Mouse (Mus musculus): Measurements from ENCODE around the gene Emp1. TPM values are rescaled to one million over a fixed set of nuclear protein-coding genes. Genes with fewer than 3 reads are reported as not detected.

Gene Emp1
- polyA plus RNA-seq, 2 experiments: 0.55 to 2.0 TPM

DNA sequence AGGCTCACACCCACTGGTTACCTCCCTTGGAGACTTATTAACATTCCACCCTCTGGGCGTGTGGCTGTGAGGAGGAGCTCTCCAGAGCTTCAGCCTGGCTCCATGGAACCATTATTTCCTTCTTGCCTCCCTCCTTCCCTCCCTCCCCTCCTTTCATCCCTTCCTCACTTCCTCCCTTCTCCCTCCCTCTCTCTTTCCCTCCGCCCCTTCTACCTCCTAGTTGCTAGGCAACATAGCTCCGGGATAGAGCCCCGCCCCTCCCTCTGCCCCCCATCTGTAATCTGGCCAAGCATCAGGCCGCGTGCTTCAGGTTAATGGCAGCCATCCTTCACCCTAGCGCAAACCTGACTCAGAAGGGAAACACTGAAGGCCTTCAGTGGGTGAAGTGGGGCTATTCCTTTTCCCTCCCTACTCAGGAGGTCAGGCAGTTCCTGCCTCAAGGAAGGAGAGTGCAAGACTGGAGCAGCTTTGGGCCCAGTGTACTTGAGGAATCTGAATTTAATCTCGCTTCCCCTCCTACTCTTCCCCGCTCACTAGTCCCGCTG is 29.5 kb upstream of the Emp1 start:
- Histone ChIP-seq H3K4me3 (ENCODE audit: insufficient read depth in 1 of 2, low read depth in 2 of 2, low read length in 2 of 2) (no peak overlapping the region), H3K9me3 (ENCODE audit: control insufficient read depth, low read length) (no peaks in the 10 kb centered on the region), H3K9ac (replicated peaks) (no peak overlapping the region), H3K4me1 (replicated peaks; ENCODE audit: control insufficient read depth in 2 of 2, insufficient read depth in 2 of 2, low read length in 1 of 2) (peaks cover 0 to 4% of the 10 kb centered on the region in 2 experiments; a peak in 2 of 4 replicates), H3K27ac (no peak overlapping the region), H3K36me3 (replicated peaks; ENCODE audit: control insufficient read depth, insufficient read depth, low read depth) (no peaks in the 10 kb centered on the region), H3K4me2 (ENCODE audit: low read depth) (no peak overlapping the region), H3K27me3 (ENCODE audit: control insufficient read depth, insufficient read depth, low read length) (no peaks in the 10 kb centered on the region)
- ATAC-seq (ENCODE audit: insufficient read depth) (no peak), DNase-seq (ENCODE audit: low read depth in 3 of 3, low spot score in 3 of 3) (no peak)
- 42% methylated on average over 10 of the region's 10 CpGs for WGBS (ENCODE audit: insufficient replicate concordance)
- no peak for TF ChIP-seq EP300 (IDR thresholded peaks at IDR 0.05; ENCODE audit: low read depth)
- no peak for TF ChIP-seq CTCF (IDR thresholded peaks at IDR 0.05; ENCODE audit: low read depth)

- no peaks in the 10 kb centered on the region for H3K27me3 ChIP-seq (ENCODE audit: control insufficient read depth, insufficient read depth, low read length)
- peaks cover 0 to 4% of the 10 kb centered on the region in 2 experiments; a peak in 2 of 4 replicates for H3K4me1 ChIP-seq (replicated peaks; ENCODE audit: control insufficient read depth in 2 of 2, insufficient read depth in 2 of 2, low read length in 1 of 2)
- no peaks in the 10 kb centered on the region for H3K9me3 ChIP-seq (ENCODE audit: control insufficient read depth, low read length)
- TF ChIP-seq CTCF (IDR thresholded peaks at IDR 0.05; ENCODE audit: low read depth): no peak
- TF ChIP-seq EP300 (IDR thresholded peaks at IDR 0.05; ENCODE audit: low read depth): no peak
- no peak overlapping the region for H3K27ac ChIP-seq
- DNase-seq (ENCODE audit: low read depth in 3 of 3, low spot score in 3 of 3) (no peak), ATAC-seq (ENCODE audit: insufficient read depth) (no peak)
- H3K36me3 ChIP-seq (replicated peaks; ENCODE audit: control insufficient read depth, insufficient read depth, low read depth): no peaks in the 10 kb centered on the region
- H3K9ac ChIP-seq (replicated peaks): no peak overlapping the region
- H3K4me2 ChIP-seq (ENCODE audit: low read depth): no peak overlapping the region
- whole genome bisulfite sequencing (ENCODE audit: insufficient replicate concordance): 64% methylated on average over 5 of the region's 5 CpGs
- no peak overlapping the region for H3K4me3 ChIP-seq (ENCODE audit: insufficient read depth in 1 of 2, low read depth in 2 of 2, low read length in 2 of 2)
These were observed 28.2 kb upstream of the Emp1 start for GRCm38 (mm10) chr6:135333994-135334651.

- H3K4me2 ChIP-seq (ENCODE audit: low read depth): no peak overlapping the region
- H3K9me3 ChIP-seq (ENCODE audit: control insufficient read depth, low read length): no peaks in the 10 kb centered on the region
- no peak for DNase-seq (ENCODE audit: low read depth in 3 of 3, low spot score in 3 of 3)
- ATAC-seq (ENCODE audit: insufficient read depth): no peak
- WGBS (ENCODE audit: insufficient replicate concordance): 69% methylated on average over 8 of the region's 8 CpGs
- no peaks in the 10 kb centered on the region for H3K36me3 ChIP-seq (replicated peaks; ENCODE audit: control insufficient read depth, insufficient read depth, low read depth)
- no peak overlapping the region for H3K27ac ChIP-seq
- TF ChIP-seq CTCF (IDR thresholded peaks at IDR 0.05; ENCODE audit: low read depth) (no peak), EP300 (IDR thresholded peaks at IDR 0.05; ENCODE audit: low read depth) (no peak)
- H3K4me3 ChIP-seq (ENCODE audit: insufficient read depth in 1 of 2, low read depth in 2 of 2, low read length in 2 of 2): no peak overlapping the region
- H3K9ac ChIP-seq (replicated peaks): no peak overlapping the region
- H3K27me3 ChIP-seq (ENCODE audit: control insufficient read depth, insufficient read depth, low read length): no peaks in the 10 kb centered on the region
- peaks cover 0 to 13% of the 10 kb centered on the region in 2 experiments; a peak in 2 of 4 replicates for H3K4me1 ChIP-seq (replicated peaks; ENCODE audit: control insufficient read depth in 2 of 2, insufficient read depth in 2 of 2, low read length in 1 of 2)
These were observed 26.0 kb upstream of the Emp1 start for GRCm38 (mm10) chr6:135336376-135336775.

DNA sequence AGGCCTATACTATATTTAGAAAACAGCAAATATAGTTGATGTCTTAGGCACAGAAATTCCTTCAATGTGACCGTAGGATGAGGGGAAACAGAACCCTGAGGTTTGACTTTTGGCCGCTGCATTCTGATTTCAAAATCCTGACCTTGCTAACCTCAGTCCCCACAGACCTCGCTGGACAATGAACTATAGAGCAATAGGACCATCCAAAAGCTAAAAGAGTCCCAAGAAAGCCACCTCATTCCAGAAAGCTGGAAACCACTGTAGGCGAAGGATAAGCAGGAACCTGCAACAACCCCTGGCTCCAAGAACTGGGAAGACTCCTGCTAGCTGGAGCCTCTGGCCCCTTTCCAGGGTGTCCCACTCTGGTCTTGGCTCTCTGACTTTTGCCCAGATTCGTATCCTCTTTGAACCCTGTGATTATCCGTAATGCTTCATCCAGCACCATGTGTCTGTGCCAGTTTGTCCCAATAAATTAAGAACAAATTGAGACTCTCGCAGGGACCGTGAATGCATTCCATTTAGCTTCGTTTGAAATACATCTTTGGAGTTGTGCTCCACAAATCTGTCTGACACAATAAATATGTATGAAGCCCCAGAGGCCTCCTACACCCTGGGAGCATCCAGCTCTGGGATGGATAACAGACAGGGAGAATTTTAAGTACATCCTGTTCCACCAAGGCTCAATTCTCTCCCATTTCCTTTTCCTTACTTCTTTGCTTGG is 21.8 kb upstream of the Emp1 start:
- Histone ChIP-seq H3K4me1 (replicated peaks; ENCODE audit: control insufficient read depth in 2 of 2, insufficient read depth in 2 of 2, low read length in 1 of 2) (peaks cover 0 to 9% of the 10 kb centered on the region in 2 experiments; a peak in 2 of 4 replicates), H3K27me3 (ENCODE audit: control insufficient read depth, insufficient read depth, low read length) (no peaks in the 10 kb centered on the region), H3K9ac (replicated peaks) (no peak overlapping the region), H3K27ac (no peak overlapping the region), H3K9me3 (ENCODE audit: control insufficient read depth, low read length) (no peaks in the 10 kb centered on the region), H3K36me3 (replicated peaks; ENCODE audit: control insufficient read depth, insufficient read depth, low read depth) (no peaks in the 10 kb centered on the region), H3K4me2 (ENCODE audit: low read depth) (no peak overlapping the region), H3K4me3 (ENCODE audit: insufficient read depth in 1 of 2, low read depth in 2 of 2, low read length in 2 of 2) (no peak overlapping the region)
- WGBS (ENCODE audit: insufficient replicate concordance): 37% methylated on average over 9 of the region's 9 CpGs
- ATAC-seq (ENCODE audit: insufficient read depth) (no peak), DNase-seq (ENCODE audit: low read depth in 3 of 3, low spot score in 3 of 3) (no peak)
- TF ChIP-seq EP300 (IDR thresholded peaks at IDR 0.05; ENCODE audit: low read depth) (no peak), CTCF (IDR thresholded peaks at IDR 0.05; ENCODE audit: low read depth) (no peak)

DNA sequence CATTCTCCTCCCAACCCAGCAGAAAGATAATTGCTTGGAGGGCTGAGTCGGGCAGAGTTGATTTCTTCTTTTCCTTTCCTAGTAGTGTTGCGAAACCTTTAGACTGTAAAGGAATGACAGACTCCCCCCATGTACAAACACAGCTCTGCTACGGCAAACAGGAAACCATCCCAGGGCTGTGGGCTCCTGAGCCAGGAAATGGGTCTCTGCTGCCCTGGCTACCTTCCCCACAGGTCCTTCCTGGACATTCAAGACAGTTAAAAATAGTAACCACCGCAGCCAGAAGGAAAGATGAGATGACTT is 21.3 kb upstream of the Emp1 start:
- H3K4me3 ChIP-seq (ENCODE audit: insufficient read depth in 1 of 2, low read depth in 2 of 2, low read length in 2 of 2): no peak overlapping the region
- peaks cover 0 to 9% of the 10 kb centered on the region in 2 experiments; a peak in 2 of 4 replicates for H3K4me1 ChIP-seq (replicated peaks; ENCODE audit: control insufficient read depth in 2 of 2, insufficient read depth in 2 of 2, low read length in 1 of 2)
- H3K4me2 ChIP-seq (ENCODE audit: low read depth): no peak overlapping the region
- TF ChIP-seq CTCF (IDR thresholded peaks at IDR 0.05; ENCODE audit: low read depth) (no peak), EP300 (IDR thresholded peaks at IDR 0.05; ENCODE audit: low read depth) (no peak)
- ATAC-seq (ENCODE audit: insufficient read depth) (no peak; the same call in 1 of the 2 replicates), DNase-seq (ENCODE audit: low read depth in 3 of 3, low spot score in 3 of 3) (no peak)
- no peak overlapping the region for H3K27ac ChIP-seq
- H3K27me3 ChIP-seq (ENCODE audit: control insufficient read depth, insufficient read depth, low read length): no peaks in the 10 kb centered on the region
- H3K9me3 ChIP-seq (ENCODE audit: control insufficient read depth, low read length): no peaks in the 10 kb centered on the region
- WGBS (ENCODE audit: insufficient replicate concordance): 7% methylated on average over 4 of the region's 4 CpGs
- no peak overlapping the region for H3K9ac ChIP-seq (replicated peaks)
- H3K36me3 ChIP-seq (replicated peaks; ENCODE audit: control insufficient read depth, insufficient read depth, low read depth): no peaks in the 10 kb centered on the region

Data from liver, embryonic 14.5 days (tissue).